In genomic region chr5:101496924-101497697, GRCm38 (mm10) we compare ENCODE assay signal across 13 mouse cellular contexts.
DNase-seq lines count a peak whose midpoint lies in the region; ATAC-seq and TF ChIP-seq lines count a peak whose summit lies in the region.
"Had no signal": no experiment of that assay in that cellular context is flagged by ENCODE, and none has a peak within 500 bp of the region (broad histone marks: within the 10 kb centered on the region; RNA-seq: fewer than 3 reads in every experiment).

No protein-coding gene starts in this region.

- no peaks in the 10 kb centered on the region for H3K36me3 ChIP-seq in midbrain, embryonic 14.5 days (ENCODE audit: control insufficient read depth, insufficient read depth, low read length)
- H3K36me3 ChIP-seq in intestine, postnatal 0 days (ENCODE audit: control insufficient read depth, insufficient read depth): no peaks in the 10 kb centered on the region
- H3K36me3 ChIP-seq: limb, embryonic 10.5 days had no signal

- no peak overlapping the region for H3K4me3 ChIP-seq in midbrain, embryonic 14.5 days (replicated peaks; ENCODE audit: low read depth, low read length)
- no peak overlapping the region for H3K4me3 ChIP-seq in intestine, postnatal 0 days (ENCODE audit: low read depth, low read length)
- H3K4me3 ChIP-seq: limb, embryonic 10.5 days had no signal

- ATAC-seq in midbrain, embryonic 14.5 days (ENCODE audit: low FRiP score, low TSS enrichment): no peak; the same call in 1 of the 2 replicates
- no peak for ATAC-seq in intestine, postnatal 0 days
- ATAC-seq: activated CD4-positive, CD25-positive, alpha-beta regulatory T cell, adult 4 months had no signal

- TF ChIP-seq CTCF in intestine, postnatal 0 days (IDR thresholded peaks at IDR 0.05; ENCODE audit: low read depth): no peak

- no peak overlapping the region for H3K27ac ChIP-seq in midbrain, embryonic 14.5 days (replicated peaks; ENCODE audit: low read depth, low read length)
- H3K27ac ChIP-seq in intestine, postnatal 0 days (ENCODE audit: low read depth, low read length): no peak overlapping the region
- H3K27ac ChIP-seq: limb, embryonic 10.5 days had no signal

- peaks cover 43% of the 10 kb centered on the region for H3K27me3 ChIP-seq in midbrain, embryonic 14.5 days (ENCODE audit: control insufficient read depth, insufficient read depth, low read length)
- no peaks in the 10 kb centered on the region for H3K27me3 ChIP-seq in intestine, postnatal 0 days (replicated peaks; ENCODE audit: control insufficient read depth, insufficient read depth, low read length)

- DNase-seq in adrenal gland, postnatal 14 days: peak; percentile 20
- DNase-seq in adrenal gland, adult 8-10 months: no peak
- peak; percentile 15 for DNase-seq in kidney, postnatal 10 days
- no peak for DNase-seq in kidney, adult 18-20 months
- peak; percentile 28 for DNase-seq in midbrain, embryonic 14.5 days
- no peak for DNase-seq in gastrocnemius, postnatal 10 days
- DNase-seq in urinary bladder, adult 2 months (ENCODE audit: low spot score): no peak
- DNase-seq: heart, postnatal 4 days; kidney, postnatal 14 days; lung, adult 18-20 months had no signal

- no peaks in the 10 kb centered on the region for H3K4me1 ChIP-seq in midbrain, embryonic 14.5 days (ENCODE audit: control insufficient read depth, insufficient read depth, low read length)
- H3K4me1 ChIP-seq in intestine, postnatal 0 days (replicated peaks; ENCODE audit: control insufficient read depth, insufficient read depth, low read length): no peaks in the 10 kb centered on the region
- H3K4me1 ChIP-seq: limb, embryonic 10.5 days had no signal

- H3K9ac ChIP-seq in midbrain, embryonic 14.5 days (replicated peaks; ENCODE audit: low read length): no peak overlapping the region
- no peak overlapping the region for H3K9ac ChIP-seq in intestine, postnatal 0 days (ENCODE audit: low read depth, low read length)

- no peak overlapping the region for H3K4me2 ChIP-seq in midbrain, embryonic 14.5 days (ENCODE audit: low read length)
- no peak overlapping the region for H3K4me2 ChIP-seq in intestine, postnatal 0 days (replicated peaks; ENCODE audit: low read depth)

- no peaks in the 10 kb centered on the region for H3K9me3 ChIP-seq in midbrain, embryonic 14.5 days (ENCODE audit: control insufficient read depth, low read length)
- H3K9me3 ChIP-seq in intestine, postnatal 0 days (ENCODE audit: control insufficient read depth): no peaks in the 10 kb centered on the region
- H3K9me3 ChIP-seq: limb, embryonic 10.5 days had no signal

- 45% methylated on average over 16 of the region's 16 CpGs for WGBS in midbrain, embryonic 14.5 days
- WGBS in intestine, postnatal 0 days: 66% methylated on average over 16 of the region's 16 CpGs

Comparison
In these comparisons a context has a peak if more than half of its experiments do, and no peak if none do; other contexts are left out.
1. DNase-seq: peak in adrenal gland, postnatal 14 days (single experiment), kidney, postnatal 10 days (single experiment) and midbrain, embryonic 14.5 days (single experiment); none in adrenal gland, adult 8-10 months (single experiment), kidney, adult 18-20 months (single experiment), gastrocnemius, postnatal 10 days (single experiment) and urinary bladder, adult 2 months (single experiment).